8 mouse cellular contexts compared by ENCODE assay signal in genomic region chr19:59454196-59454595, GRCm38 (mm10). TPM values are rescaled to one million over a fixed set of nuclear protein-coding genes. Genes with fewer than 3 reads are reported as not detected.
DNase-seq lines count a peak whose midpoint lies in the region; TF ChIP-seq lines count a peak whose summit lies in the region.
"Had no signal": no experiment of that assay in that cellular context is flagged by ENCODE, and none has a peak within 500 bp of the region (broad histone marks: within the 10 kb centered on the region; RNA-seq: fewer than 3 reads in every experiment).

No protein-coding gene starts in this region.

- H3K36me3 ChIP-seq in MEL (ENCODE audit: control insufficient read depth in 1 of 2, insufficient read depth in 2 of 2, low read length in 2 of 2), result no peaks in the 10 kb centered on the region
- no peaks in the 10 kb centered on the region for H3K36me3 ChIP-seq in hindbrain, embryonic 10.5 days
- H3K36me3 ChIP-seq in midbrain, embryonic 10.5 days, result no peaks in the 10 kb centered on the region
- H3K36me3 ChIP-seq: heart, embryonic 13.5 days had no signal

- TF ChIP-seq RAD21 in MEL (IDR thresholded peaks at IDR 0.05; ENCODE audit: low read depth, low read length), result peak; percentile 3

- H3K4me1 ChIP-seq in MEL (ENCODE audit: control insufficient read depth in 1 of 2, insufficient read depth in 2 of 2, low read length in 2 of 2), result no peaks in the 10 kb centered on the region
- no peaks in the 10 kb centered on the region; the same call in 1 of the 2 replicates for H3K4me1 ChIP-seq in embryonic fibroblast, embryonic 13.5 days (ENCODE audit: control insufficient read depth, insufficient read depth, low read length)
- H3K4me1 ChIP-seq in hindbrain, embryonic 10.5 days (replicated peaks), result peaks cover 25% of the 10 kb centered on the region
- peaks cover 40% of the 10 kb centered on the region for H3K4me1 ChIP-seq in midbrain, embryonic 10.5 days

- DNase-seq in MEL (ENCODE audit: low read depth, low spot score), result no peak
- DNase-seq in adrenal gland, postnatal 36 days, result peak; percentile 81 to 90
- DNase-seq in hindbrain, embryonic 10.5 days (ENCODE audit: low spot score), result peak; percentile 86
- peak; percentile 79 to 82 for DNase-seq in layer of hippocampus, postnatal 36 days
- DNase-seq in midbrain, embryonic 10.5 days (ENCODE audit: low spot score), result peak; percentile 85
- peak; percentile 32 to 35 for DNase-seq in spleen, postnatal 36 days (ENCODE audit: low spot score in 2 of 2)

- no peaks in the 10 kb centered on the region for H3K79me2 ChIP-seq in MEL (ENCODE audit: control insufficient read depth, insufficient read depth, low read length, poor library complexity)

- H3K4me3 ChIP-seq in MEL (ENCODE audit: control insufficient read depth in 1 of 2, insufficient read depth in 1 of 2, low read depth in 2 of 2, low read length in 2 of 2), result no peak overlapping the region
- H3K4me3 ChIP-seq in embryonic fibroblast, embryonic 13.5 days (ENCODE audit: insufficient read depth, low read length), result no peak overlapping the region
- H3K4me3 ChIP-seq in hindbrain, embryonic 10.5 days, result no peak overlapping the region
- H3K4me3 ChIP-seq in midbrain, embryonic 10.5 days, result no peak overlapping the region
- H3K4me3 ChIP-seq: heart, embryonic 13.5 days had no signal

- H3K9ac ChIP-seq in MEL (ENCODE audit: control insufficient read depth, low read depth, low read length, poor library complexity, severe bottlenecking), result no peak overlapping the region
- H3K9ac ChIP-seq: heart, embryonic 13.5 days had no signal

- peaks cover 0 to 1% of the 10 kb centered on the region in 2 experiments; a peak in 1 of 4 replicates for H3K27me3 ChIP-seq in MEL (ENCODE audit: control insufficient read depth in 1 of 2, insufficient read depth in 2 of 2, low read length in 2 of 2)
- H3K27me3 ChIP-seq in hindbrain, embryonic 10.5 days (ENCODE audit: insufficient read depth, poor library complexity, severe bottlenecking), result peaks cover 100% of the 10 kb centered on the region
- peaks cover 100% of the 10 kb centered on the region for H3K27me3 ChIP-seq in midbrain, embryonic 10.5 days (ENCODE audit: low read depth, poor library complexity, severe bottlenecking)

- under 1% methylated on average over 18 of the region's 18 CpGs for WGBS in hindbrain, embryonic 10.5 days
- WGBS in midbrain, embryonic 10.5 days, result 0% methylated on average over 18 of the region's 18 CpGs

- peak in 1 of 3 experiments; percentile 35; a peak in 2 of 6 replicates for TF ChIP-seq CTCF in MEL (IDR thresholded peaks at IDR 0.05 in 2 of 3, conservative IDR thresholded peaks at IDR 0.05 in 1 of 3; ENCODE audit: control insufficient read depth in 1 of 3, insufficient read depth in 1 of 3, low read depth in 2 of 3, low read length in 3 of 3, poor library complexity in 1 of 3, severe bottlenecking in 1 of 3)
- peak; percentile 97 for TF ChIP-seq CTCF in embryonic fibroblast, embryonic 13.5 days (IDR thresholded peaks at IDR 0.05; ENCODE audit: borderline replicate concordance, insufficient read depth, low read length)

- no peaks in the 10 kb centered on the region for H3K9me3 ChIP-seq in MEL (replicated peaks; ENCODE audit: insufficient read depth, low read length)
- H3K9me3 ChIP-seq in hindbrain, embryonic 10.5 days, result no peaks in the 10 kb centered on the region
- H3K9me3 ChIP-seq in midbrain, embryonic 10.5 days (replicated peaks), result no peaks in the 10 kb centered on the region
- H3K9me3 ChIP-seq: heart, embryonic 13.5 days had no signal

- no peak for TF ChIP-seq POLR2A in MEL (IDR thresholded peaks at IDR 0.05; ENCODE audit: control insufficient read depth in 1 of 2, insufficient read depth in 1 of 2, low read depth in 1 of 2, low read length in 2 of 2, poor library complexity in 1 of 2)
- TF ChIP-seq POLR2A in embryonic fibroblast, embryonic 13.5 days (IDR thresholded peaks at IDR 0.05; ENCODE audit: low read depth, low read length), result no peak

- no peak for TF ChIP-seq EP300 in MEL (IDR thresholded peaks at IDR 0.05; ENCODE audit: low read depth in 1 of 2, low read length in 2 of 2)

- H3K27ac ChIP-seq in MEL (ENCODE audit: control insufficient read depth, low read depth, low read length), result no peak overlapping the region
- no peak overlapping the region for H3K27ac ChIP-seq in embryonic fibroblast, embryonic 13.5 days (ENCODE audit: insufficient read depth, low read length)
- no peak overlapping the region for H3K27ac ChIP-seq in hindbrain, embryonic 10.5 days
- no peak overlapping the region for H3K27ac ChIP-seq in midbrain, embryonic 10.5 days (replicated peaks)
- H3K27ac ChIP-seq: heart, embryonic 13.5 days had no signal

TF ChIP-seq in MEL, 35 proteins besides CTCF, POLR2A, EP300 and RAD21:
- TF ChIP-seq JUND (IDR thresholded peaks at IDR 0.05; ENCODE audit: low read depth, low read length), result no peak
- TF ChIP-seq ELF1 (IDR thresholded peaks at IDR 0.05; ENCODE audit: low read depth, low read length), result no peak
- no peak for TF ChIP-seq TAL1 (IDR thresholded peaks at IDR 0.05; ENCODE audit: low read length)
- no peak for TF ChIP-seq E2F4 (IDR thresholded peaks at IDR 0.05; ENCODE audit: borderline replicate concordance, low read depth, low read length)
- no peak for TF ChIP-seq MAX (IDR thresholded peaks at IDR 0.05; ENCODE audit: low read length)
- no peak for TF ChIP-seq ETS1 (IDR thresholded peaks at IDR 0.05; ENCODE audit: low read depth, low read length)
- no peak for TF ChIP-seq MYB (IDR thresholded peaks at IDR 0.05; ENCODE audit: low read depth, low read length)
- no peak for TF ChIP-seq ZKSCAN1 (IDR thresholded peaks at IDR 0.05; ENCODE audit: low read depth, low read length)
- no peak for TF ChIP-seq POLR2AphosphoS5 (IDR thresholded peaks at IDR 0.05; ENCODE audit: borderline replicate concordance, low read depth, low read length)
- no peak for TF ChIP-seq MXI1 (IDR thresholded peaks at IDR 0.05; ENCODE audit: low read depth, low read length)
- TF ChIP-seq HCFC1 (IDR thresholded peaks at IDR 0.05; ENCODE audit: low read depth, low read length), result no peak
- TF ChIP-seq MYC (IDR thresholded peaks at IDR 0.05; ENCODE audit: low read depth, low read length), result no peak
- TF ChIP-seq SIN3A (IDR thresholded peaks at IDR 0.05; ENCODE audit: low read length), result no peak

RNA-seq across cellular contexts. Expression of gene Emx2, which starts 4.0 kb away (rescaled TPM):
- total RNA-seq in MEL (2012; rRNA removed), result 0.07 and 0.08 TPM in 2 replicates
- polyA plus RNA-seq in MEL (2012; ENCODE audit: insufficient read depth in 1 of 2, insufficient read length in 2 of 2, low read depth in 1 of 2, low replicate concordance in 2 of 2, missing spikeins in 1 of 2), result not detected
- under 1 TPM; 0.26 TPM for total RNA-seq in adrenal gland, postnatal 36 days (2021)
- polyA plus RNA-seq in embryonic fibroblast, embryonic 13.5 days (2011; ENCODE audit: insufficient read length, low read depth, missing spikeins), result 16.6 and 20.5 TPM in 2 replicates
- 1.2 and 2.3 TPM in 2 replicates for polyA plus RNA-seq in hindbrain, embryonic 10.5 days (2016; fragmentation: Nextera tagmentation; extraction: Ambion mirVana)
- total RNA-seq in layer of hippocampus, postnatal 36 days (2021), result 10 to 100 TPM; 27.0 to 29.0 TPM
- 8.7 and 9.2 TPM in 2 replicates for polyA plus RNA-seq in midbrain, embryonic 10.5 days (2016; fragmentation: Nextera tagmentation; extraction: Ambion mirVana)
- polyA plus RNA-seq: heart, embryonic 13.5 days had no signal
